38 mouse cellular contexts compared by ENCODE assay signal in genomic region chr13:64493586-64493985, GRCm38 (mm10). TPM values are rescaled to one million over a fixed set of nuclear protein-coding genes. Genes with fewer than 3 reads are reported as not detected.
"Had no signal": no experiment of that assay in that cellular context is flagged by ENCODE, and none has a peak within 500 bp of the region (broad histone marks: within the 10 kb centered on the region; RNA-seq: fewer than 3 reads in every experiment).

No protein-coding gene starts in this region.

- ATAC-seq: liver, embryonic 12.5 days; liver, postnatal 0 days; lung, postnatal 0 days; midbrain, embryonic 13.5 days; midbrain, embryonic 15.5 days; midbrain, embryonic 16.5 days had no signal

- H3K27ac ChIP-seq: limb, embryonic 10.5 days; limb, embryonic 12.5 days; limb, embryonic 13.5 days; limb, embryonic 15.5 days; liver, embryonic 12.5 days; liver, embryonic 13.5 days; liver, embryonic 14.5 days; liver, embryonic 15.5 days; lung, embryonic 15.5 days; macrophage; midbrain, embryonic 10.5 days; midbrain, embryonic 12.5 days; midbrain, embryonic 13.5 days; midbrain, embryonic 15.5 days had no signal

- DNase-seq: left cerebral cortex, postnatal 4 days; liver; liver, embryonic 13.5 days; liver, postnatal 0 days; lung, adult 18-20 months; lung, adult 2 months; lung, postnatal 10 days; lung, postnatal 14 days; lung, postnatal 36 days; lung, postnatal 4 days; midbrain, embryonic 14.5 days had no signal

- H3K9ac ChIP-seq: limb, embryonic 12.5 days; limb, embryonic 13.5 days; limb, embryonic 15.5 days; liver, embryonic 12.5 days; liver, embryonic 13.5 days; liver, embryonic 14.5 days; liver, embryonic 15.5 days; liver, postnatal 0 days; lung, embryonic 14.5 days; lung, embryonic 15.5 days; midbrain, embryonic 12.5 days; midbrain, embryonic 13.5 days; midbrain, embryonic 15.5 days had no signal

- H3K36me3 ChIP-seq: limb, embryonic 10.5 days; limb, embryonic 12.5 days; limb, embryonic 13.5 days; limb, embryonic 15.5 days; liver, embryonic 12.5 days; liver, embryonic 13.5 days; liver, embryonic 15.5 days; lung, embryonic 15.5 days; midbrain, embryonic 10.5 days; midbrain, embryonic 12.5 days; midbrain, embryonic 13.5 days; midbrain, embryonic 15.5 days had no signal

- H3K9me3 ChIP-seq: limb, embryonic 10.5 days; limb, embryonic 12.5 days; limb, embryonic 13.5 days; limb, embryonic 15.5 days; liver, embryonic 12.5 days; liver, embryonic 13.5 days; liver, embryonic 15.5 days; lung, embryonic 15.5 days; megakaryocyte, embryonic 14.5 days; midbrain, embryonic 10.5 days; midbrain, embryonic 12.5 days; midbrain, embryonic 13.5 days; midbrain, embryonic 15.5 days had no signal

- H3K4me1 ChIP-seq: limb, embryonic 10.5 days; limb, embryonic 12.5 days; liver, embryonic 12.5 days; liver, embryonic 13.5 days; liver, embryonic 15.5 days; lung, embryonic 15.5 days; megakaryocyte, embryonic 14.5 days; midbrain, embryonic 10.5 days; midbrain, embryonic 12.5 days; midbrain, embryonic 13.5 days; midbrain, embryonic 15.5 days had no signal

- H3K4me3 ChIP-seq: limb, embryonic 10.5 days; limb, embryonic 12.5 days; limb, embryonic 13.5 days; limb, embryonic 15.5 days; liver, embryonic 12.5 days; liver, embryonic 13.5 days; liver, embryonic 15.5 days; lung, embryonic 15.5 days; megakaryocyte, embryonic 14.5 days; midbrain, embryonic 10.5 days; midbrain, embryonic 12.5 days; midbrain, embryonic 13.5 days; midbrain, embryonic 15.5 days; myocyte had no signal

- H3K4me2 ChIP-seq: limb, embryonic 12.5 days; limb, embryonic 13.5 days; limb, embryonic 15.5 days; liver, embryonic 11.5 days; liver, embryonic 12.5 days; liver, embryonic 13.5 days; liver, embryonic 15.5 days; lung, embryonic 14.5 days; lung, embryonic 15.5 days; midbrain, embryonic 11.5 days; midbrain, embryonic 12.5 days; midbrain, embryonic 13.5 days; midbrain, embryonic 15.5 days had no signal

- H3K27me3 ChIP-seq: limb, embryonic 12.5 days; limb, embryonic 13.5 days; limb, embryonic 15.5 days; liver, embryonic 12.5 days; liver, embryonic 13.5 days; liver, embryonic 15.5 days; lung, embryonic 15.5 days; megakaryocyte, embryonic 14.5 days; midbrain, embryonic 12.5 days; midbrain, embryonic 13.5 days; midbrain, embryonic 15.5 days had no signal

RNA-seq across cellular contexts. Expression of gene Fam240b, which starts 4.0 kb away (rescaled TPM):
- polyA plus RNA-seq: limb, embryonic 10.5 days; limb, embryonic 11.5 days; limb, embryonic 12.5 days; limb, embryonic 13.5 days; limb, embryonic 14.5 days; limb, embryonic 15.5 days; liver, adult 2 months; liver, embryonic 11.5 days; liver, embryonic 12.5 days; liver, embryonic 13.5 days; liver, embryonic 14.5 days; liver, embryonic 15.5 days; liver, embryonic 16.5 days; liver, postnatal 0 days; lung, adult 2 months; lung, embryonic 14.5 days; lung, embryonic 15.5 days; lung, embryonic 16.5 days; lung, postnatal 0 days; macrophage; midbrain, embryonic 10.5 days; midbrain, embryonic 11.5 days; midbrain, embryonic 12.5 days; midbrain, embryonic 13.5 days; midbrain, embryonic 14.5 days; midbrain, embryonic 15.5 days; midbrain, postnatal 0 days; myocyte; neural tube, embryonic 11.5 days had no signal
